Mouse (Mus musculus) kidney, embryonic 14.5 days (tissue): Measurements from ENCODE around the gene Zfp12. TPM values are rescaled to one million over a fixed set of nuclear protein-coding genes. Genes with fewer than 3 reads are reported as not detected.
A peak's percentile ranks its signal among the peaks of the same experiment; 100 is the strongest.

Experiments
- ATAC-seq: fragments of 200-750 bp; cut with Nextera tagmentation; 2 replicates; pipeline ENCODE4 v1.8.0; 2017; ENCODE audit warnings: moderate number of reproducible peaks, mild to moderate bottlenecking, moderate TSS enrichment, moderate library complexity; ENCODE audit not compliant: low FRiP score, low TSS enrichment
- H3K27ac ChIP-seq: fragments of 300-500 bp; sonication (generic); 2 replicates; pipeline ENCODE4 v1.5.1; 2014; ENCODE audit warnings: low read depth, mild to moderate bottlenecking, low read length, moderate library complexity, mixed read lengths
- H3K27me3 ChIP-seq: fragments of 300-500 bp; sonication (generic); 2 replicates; pipeline ENCODE4 v1.6.1; 2014; ENCODE audit warnings: mild to moderate bottlenecking, low read length; ENCODE audit not compliant: control insufficient read depth, insufficient read depth
- H3K36me3 ChIP-seq: fragments of 300-500 bp; sonication (generic); 2 replicates; pipeline ENCODE4 v1.6.1; 2014; ENCODE audit warnings: low read length, mixed read lengths; ENCODE audit not compliant: control insufficient read depth, insufficient read depth
- H3K4me1 ChIP-seq: fragments of 300-500 bp; sonication (generic); 2 replicates; pipeline ENCODE4 v1.6.1; 2014; ENCODE audit warnings: low read length, mixed read lengths; ENCODE audit not compliant: control insufficient read depth, insufficient read depth
- H3K4me2 ChIP-seq: fragments of 300-500 bp; sonication (generic); replicated peaks from 2 replicates; pipeline ENCODE4 v1.6.1; 2014; ENCODE audit warnings: low read depth, mild to moderate bottlenecking, low read length
- H3K4me3 ChIP-seq: fragments of 300-500 bp; sonication (generic); 2 replicates; pipeline ENCODE4 v1.5.1; 2014; ENCODE audit warnings: mild to moderate bottlenecking, low read length
- H3K9ac ChIP-seq: fragments of 300-500 bp; sonication (generic); 2 replicates; pipeline ENCODE4 v1.6.1; 2014; ENCODE audit warnings: low read depth, mild to moderate bottlenecking, low read length, moderate library complexity
- H3K9me3 ChIP-seq: fragments of 300-500 bp; sonication (generic); 2 replicates; pipeline ENCODE4 v1.6.1; 2016; ENCODE audit warnings: low read length; ENCODE audit not compliant: control insufficient read depth
- WGBS: fragments of 180-500 bp; shearing (Covaris S2); extraction: QIAGEN DNeasy Blood & Tissue Kit; methylation state at CpG from one replicate; pipeline ENCODE4 v1.1.7; 2014; 5-methylcytosine and 5-hydroxymethylcytosine counted together
- polyA plus RNA-seq: library from polyadenylated mRNA; unstranded; fragments of >200 nt; fragmentation: Nextera tagmentation; extraction: Ambion mirVana; gene quantifications from 2 replicates; pipeline ENCODE4 v1.2.1, GENCODE M21; 2014

The Zfp12 gene
- polyA plus RNA-seq, 1 experiment from 2014 or later, result 19.6 TPM

GRCm38 (mm10) chr5:143222287-143222686 is 12.7 kb upstream of the Zfp12 start:
- ATAC-seq, result no peak
- Histone ChIP-seq H3K9me3 (no peaks in the 10 kb centered on the region), H3K4me2 (no peak overlapping the region), H3K36me3 (no peaks in the 10 kb centered on the region), H3K9ac (no peak overlapping the region), H3K4me1 (no peaks in the 10 kb centered on the region), H3K4me3 (no peak overlapping the region), H3K27ac (no peak overlapping the region), H3K27me3 (no peaks in the 10 kb centered on the region)
- 91% methylated on average over 1 of the region's 1 CpGs for WGBS

GRCm38 (mm10) chr5:143226790-143227189 is 8.2 kb upstream of the Zfp12 start, which contains the start of gene Spdye4a:
Gene Spdye4a, minus strand, starts transcription at chr5:143226890.
- no peak for ATAC-seq
- Histone ChIP-seq H3K27ac (no peak within 1 kb of the TSS), H3K36me3 (no peaks in the 10 kb centered on the region), H3K4me2 (no peak within 1 kb of the TSS), H3K4me3 (no peak within 1 kb of the TSS), H3K4me1 (no peaks in the 10 kb centered on the region), H3K9me3 (peaks cover 2% of the 10 kb centered on the region; the same call in 1 of the 2 replicates), H3K9ac (no peak within 1 kb of the TSS), H3K27me3 (no peaks in the 10 kb centered on the region)
- 73% methylated on average over 3 of the region's 3 CpGs for WGBS

- 44% methylated on average over 9 of the region's 9 CpGs for WGBS
- no peak overlapping the region for H3K27ac ChIP-seq
- ATAC-seq, result no peak
Observed at GRCm38 (mm10) chr5:143236036-143236435, 1.1 kb downstream of the Zfp12 start.

GRCm38 (mm10) chr5:143244926-143245325 is 10.0 kb downstream of the Zfp12 start:
- H3K36me3 ChIP-seq, result peaks cover 90% of the 10 kb centered on the region
- no peak overlapping the region for H3K4me3 ChIP-seq
- no peak overlapping the region for H3K27ac ChIP-seq
- ATAC-seq, result no peak
- no peaks in the 10 kb centered on the region for H3K4me1 ChIP-seq
- no peaks in the 10 kb centered on the region for H3K27me3 ChIP-seq
- H3K4me2 ChIP-seq, result no peak overlapping the region
- no peaks in the 10 kb centered on the region for H3K9me3 ChIP-seq
- H3K9ac ChIP-seq, result no peak overlapping the region
- WGBS, result 96% methylated on average over 26 of the region's 26 CpGs

More at GRCm38 (mm10) chr5:143236036-143236435, 1.1 kb downstream of the Zfp12 start:
- H3K9me3 ChIP-seq, result no peaks in the 10 kb centered on the region
- peaks cover 33% of the 10 kb centered on the region for H3K36me3 ChIP-seq
- peak overlapping the region; percentile 67 for H3K4me2 ChIP-seq
- peaks cover 13% of the 10 kb centered on the region for H3K4me1 ChIP-seq
- peak overlapping the region; percentile 92; the same call in 1 of the 2 replicates for H3K9ac ChIP-seq
- H3K4me3 ChIP-seq, result peak overlapping the region; percentile 76
- H3K27me3 ChIP-seq, result no peaks in the 10 kb centered on the region

- H3K36me3 ChIP-seq, result peaks cover 18% of the 10 kb centered on the region; the same call in 1 of the 2 replicates
Observed at GRCm38 (mm10) chr5:143252039-143252438, 17.1 kb downstream of the Zfp12 start.

GRCm38 (mm10) chr5:143252791-143253185 is 17.8 kb downstream of the Zfp12 start:
- 18% methylated on average over 18 of the region's 18 CpGs for WGBS
- peaks cover 70% of the 10 kb centered on the region for H3K27me3 ChIP-seq

More at GRCm38 (mm10) chr5:143252039-143252438, 17.1 kb downstream of the Zfp12 start:
- no peak for ATAC-seq
- H3K27me3 ChIP-seq, result peaks cover 63% of the 10 kb centered on the region
- no peak overlapping the region for H3K4me2 ChIP-seq
- H3K9me3 ChIP-seq, result no peaks in the 10 kb centered on the region
- no peak overlapping the region for H3K4me3 ChIP-seq
- WGBS, result 45% methylated on average over 6 of the region's 6 CpGs
- peaks cover 21% of the 10 kb centered on the region for H3K4me1 ChIP-seq
- H3K27ac ChIP-seq, result no peak overlapping the region
- no peak overlapping the region for H3K9ac ChIP-seq

GRCm38 (mm10) chr5:143253186-143253880 is 18.4 kb downstream of the Zfp12 start:
- Histone ChIP-seq H3K36me3 (peaks cover 7% of the 10 kb centered on the region; the same call in 1 of the 2 replicates), H3K9ac (peak overlapping the region; percentile 35)
- 7% methylated on average over 88 of the region's 103 CpGs for WGBS

More at GRCm38 (mm10) chr5:143252791-143253185, 17.8 kb downstream of the Zfp12 start:
- no peak for ATAC-seq
- H3K9me3 ChIP-seq, result no peaks in the 10 kb centered on the region
- H3K4me3 ChIP-seq, result peak overlapping the region; percentile 46
- peaks cover 13% of the 10 kb centered on the region; the same call in 1 of the 2 replicates for H3K36me3 ChIP-seq
- H3K4me1 ChIP-seq, result peaks cover 21% of the 10 kb centered on the region
- no peak overlapping the region for H3K27ac ChIP-seq
- H3K4me2 ChIP-seq, result peak overlapping the region; percentile 84
- no peak overlapping the region for H3K9ac ChIP-seq

GRCm38 (mm10) chr5:143253881-143254486 is 19.0 kb downstream of the Zfp12 start:
- peak overlapping the region; percentile 84 for H3K4me2 ChIP-seq
- H3K4me3 ChIP-seq, result peak overlapping the region; percentile 46
- peak; percentile 26 for ATAC-seq
- peaks cover 21% of the 10 kb centered on the region for H3K4me1 ChIP-seq
- no peak overlapping the region for H3K27ac ChIP-seq
- H3K9ac ChIP-seq, result peak overlapping the region; percentile 28
- peaks cover 78% of the 10 kb centered on the region for H3K27me3 ChIP-seq
- peaks cover 1% of the 10 kb centered on the region; the same call in 1 of the 2 replicates for H3K36me3 ChIP-seq
- WGBS, result 6% methylated on average over 74 of the region's 81 CpGs
- H3K9me3 ChIP-seq, result no peaks in the 10 kb centered on the region

More at GRCm38 (mm10) chr5:143253186-143253880, 18.4 kb downstream of the Zfp12 start:
- Histone ChIP-seq H3K27me3 (peaks cover 75% of the 10 kb centered on the region), H3K4me3 (peak overlapping the region; percentile 46), H3K27ac (no peak overlapping the region), H3K4me2 (peak overlapping the region; percentile 84), H3K9me3 (no peaks in the 10 kb centered on the region), H3K4me1 (peaks cover 21% of the 10 kb centered on the region)
- ATAC-seq, result peak; percentile 26; the same call in 1 of the 2 replicates
